Mouse (Mus musculus): ENCODE results near the gene Cldn4.
"Not testable (repeated sequence)": the region's sequence is repeated elsewhere in the genome, so short reads cannot be mapped to it uniquely, and the experiment has no call there.

The Cldn4 gene

DNA sequence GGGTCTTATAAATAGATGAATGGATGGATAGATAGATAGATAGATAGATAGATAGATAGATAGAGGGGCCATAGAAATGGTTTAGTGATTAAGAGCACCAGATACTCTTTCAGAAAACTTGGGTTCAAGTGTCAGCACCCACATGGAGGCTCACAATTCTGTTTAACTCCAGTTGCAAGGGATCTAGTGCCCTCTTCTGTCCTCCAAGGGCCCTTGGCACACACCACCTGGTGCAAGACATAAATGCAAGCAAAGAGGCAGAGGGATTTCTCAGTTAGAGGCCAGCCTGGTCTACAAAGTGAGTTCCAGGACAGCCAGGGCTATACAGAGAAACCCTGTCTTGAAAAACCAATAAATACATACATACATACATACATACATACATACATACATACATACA lies 17.9 kb upstream of the Cldn4 start:
- ATAC-seq (ENCODE audit: low TSS enrichment), result not testable (repeated sequence)

DNA sequence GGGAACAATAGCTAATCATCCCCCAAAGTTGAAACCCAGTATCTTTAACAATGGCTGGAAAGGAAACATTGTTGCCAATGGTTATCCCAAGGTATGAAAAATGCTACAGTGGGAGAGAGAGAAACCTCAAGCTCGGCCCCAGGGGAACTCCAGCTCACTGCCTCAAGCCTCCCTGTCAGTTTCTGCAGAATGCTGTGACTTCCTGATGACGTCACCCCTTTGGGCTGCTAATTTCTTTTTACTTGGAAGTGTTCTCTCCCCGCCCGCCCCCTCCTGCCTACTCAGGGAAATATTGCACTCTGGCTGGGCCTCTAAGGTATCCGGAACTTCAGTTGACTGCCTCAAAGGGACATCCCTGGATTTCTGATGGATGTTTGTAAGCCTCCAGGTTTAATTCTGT lies 16.8 kb upstream of the Cldn4 start:
- no peak for ATAC-seq (ENCODE audit: low TSS enrichment)

- ATAC-seq (ENCODE audit: low TSS enrichment), result no peak
Measured at GRCm38 (mm10) chr5:134961519-134961918, 14.8 kb upstream of the Cldn4 start.

DNA sequence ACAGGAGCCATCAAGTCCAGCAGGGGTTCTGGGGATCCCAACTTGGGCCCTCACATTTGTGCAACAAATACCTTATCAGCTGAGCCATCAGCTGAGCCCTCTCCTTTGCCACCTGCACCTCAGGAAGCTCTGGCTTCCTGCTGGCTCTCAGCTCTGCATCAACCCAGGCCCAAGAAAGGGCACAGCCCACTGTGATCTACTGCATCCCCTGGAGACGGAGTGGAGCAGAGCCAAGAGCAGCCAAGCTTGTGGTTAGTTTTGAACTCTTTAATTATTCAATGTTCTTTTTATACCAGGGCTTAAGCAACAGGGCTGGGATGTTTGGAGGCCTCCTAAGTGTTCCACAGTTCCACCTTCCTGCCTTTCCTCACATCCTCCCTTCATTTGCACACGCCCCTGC lies 13.7 kb upstream of the Cldn4 start:
- no peak for ATAC-seq (ENCODE audit: low TSS enrichment)

GRCm38 (mm10) chr5:134959114-134959513 lies 12.4 kb upstream of the Cldn4 start:
- peak; percentile 27; the same call in 1 of the 2 replicates for ATAC-seq (ENCODE audit: low TSS enrichment)

GRCm38 (mm10) chr5:134955491-134955890 lies 8.8 kb upstream of the Cldn4 start:
- no peak for ATAC-seq (ENCODE audit: low TSS enrichment)

DNA sequence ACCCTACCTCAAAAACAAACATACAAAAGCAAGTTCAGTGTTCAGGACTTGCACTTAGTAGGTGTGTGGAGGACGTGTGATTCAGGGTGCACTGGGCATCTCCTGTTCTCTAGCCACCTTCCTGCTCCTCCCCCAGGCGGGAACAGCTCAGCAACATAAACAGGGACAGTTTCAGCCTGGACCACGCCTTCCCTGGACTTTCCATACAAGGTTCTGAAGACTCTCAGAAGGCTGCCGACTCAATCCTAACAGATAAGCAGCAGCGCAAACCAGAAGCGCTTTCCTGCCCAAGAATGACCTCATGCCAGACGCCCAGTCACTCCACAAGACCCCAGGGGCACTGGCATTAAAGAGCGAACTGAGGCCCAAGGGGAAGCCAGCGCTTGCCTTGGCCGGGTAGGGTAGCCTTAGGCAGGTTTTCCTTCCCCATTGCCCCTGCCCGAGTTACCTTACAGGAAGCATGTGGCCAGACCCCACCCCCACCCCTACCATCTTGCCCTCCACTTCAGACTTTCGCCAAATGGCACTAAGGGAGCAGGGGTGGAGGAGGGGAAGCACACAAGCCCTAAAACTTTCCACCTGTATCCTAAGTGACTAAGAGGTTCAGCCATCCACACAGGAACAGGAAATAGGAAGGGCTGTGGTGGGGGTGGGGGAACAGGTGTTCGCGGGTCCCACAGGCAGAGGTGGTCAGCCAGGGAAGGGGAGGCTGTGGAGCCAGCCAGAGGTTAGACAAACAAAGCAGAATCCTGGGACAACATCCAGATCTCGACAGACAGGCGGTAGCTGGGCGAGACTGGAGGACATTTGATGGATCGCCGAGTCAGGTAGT lies 4.5 kb upstream of the Cldn4 start:
- no peak for ATAC-seq (ENCODE audit: low TSS enrichment)

DNA sequence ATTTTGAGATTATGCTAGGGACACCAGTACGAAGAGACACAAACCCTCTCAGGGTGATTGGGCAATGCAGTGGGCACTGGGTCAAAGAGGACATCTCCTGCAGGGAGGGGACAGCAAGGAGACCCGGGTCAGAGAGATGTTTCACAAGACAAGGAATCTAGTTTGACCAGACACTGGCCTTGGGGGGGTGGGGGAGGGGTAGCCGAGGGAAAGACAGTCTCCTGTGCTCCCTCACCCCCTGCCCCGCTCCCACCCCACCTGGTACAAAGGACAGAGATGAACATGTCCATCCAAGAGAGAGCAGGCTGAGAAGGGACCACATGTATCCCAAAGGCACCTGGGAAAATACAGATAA lies 1.3 kb upstream of the Cldn4 start:
- ATAC-seq (ENCODE audit: low TSS enrichment), result no peak

- ATAC-seq (ENCODE audit: low TSS enrichment), result no peak
Measured at GRCm38 (mm10) chr5:134947420-134948084, 818 bp upstream of the Cldn4 start.

DNA sequence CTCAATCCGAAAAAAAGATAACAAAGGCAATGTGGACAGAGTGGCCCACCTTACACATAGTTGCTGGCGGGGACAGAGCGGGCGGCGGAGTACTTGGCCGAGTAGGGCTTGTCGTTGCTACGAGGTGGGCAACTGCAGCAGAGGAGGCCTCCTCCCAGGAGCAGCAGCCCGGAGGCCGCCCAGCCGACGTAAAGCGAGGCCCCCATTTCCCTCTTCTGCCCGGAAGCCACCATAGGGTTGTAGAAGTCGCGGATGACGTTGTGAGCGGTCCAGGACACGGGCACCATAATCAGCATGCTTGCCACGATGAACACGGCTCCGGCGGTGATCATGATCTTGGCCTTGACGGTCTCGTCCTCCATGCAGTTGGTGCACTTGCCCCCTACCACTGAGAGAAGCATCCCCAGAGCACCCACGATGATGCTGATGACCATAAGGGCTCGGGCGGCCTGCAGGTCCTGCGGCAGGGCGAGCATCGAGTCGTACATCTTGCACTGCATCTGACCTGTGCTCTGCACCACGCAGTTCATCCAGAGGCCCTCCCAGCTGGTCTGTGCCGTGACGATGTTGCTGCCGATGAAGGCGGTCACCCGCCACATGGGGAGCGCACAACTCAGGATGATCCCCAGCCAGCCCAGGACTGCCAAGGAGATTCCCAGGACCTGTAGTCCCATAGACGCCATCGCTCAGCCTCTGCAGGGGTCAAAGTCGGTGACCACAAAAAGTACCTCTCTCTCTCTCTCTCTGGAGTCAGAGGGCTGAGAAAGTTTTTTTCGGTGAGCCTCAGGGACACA lies 474 bp downstream of the Cldn4 start:
- no peak for ATAC-seq (ENCODE audit: low TSS enrichment)

GRCm38 (mm10) chr5:134945266-134945959 lies 1.3 kb downstream of the Cldn4 start:
- no peak for ATAC-seq (ENCODE audit: low TSS enrichment)

DNA sequence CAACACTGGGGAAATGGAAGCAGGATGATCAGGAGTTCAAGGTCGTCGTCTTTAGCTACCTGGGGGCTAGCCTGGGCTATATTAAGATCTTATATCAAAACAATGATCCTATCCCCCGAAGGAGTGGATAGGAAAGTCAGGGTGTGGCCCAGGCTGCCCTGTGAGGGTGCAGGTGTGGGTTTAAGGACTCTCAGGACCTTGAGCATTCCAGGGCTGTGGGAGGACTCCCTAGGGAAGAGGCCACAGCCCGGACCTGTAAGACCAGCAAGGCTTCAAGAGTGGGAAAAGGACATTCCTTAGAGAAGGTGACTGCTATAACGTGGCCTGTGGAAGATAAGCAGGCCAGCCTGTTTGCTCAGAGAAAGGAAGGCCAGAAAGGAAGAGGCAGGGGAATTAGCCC lies 2.6 kb downstream of the Cldn4 start:
- ATAC-seq (ENCODE audit: low TSS enrichment), result no peak

- ATAC-seq (ENCODE audit: low TSS enrichment), result no peak
Measured at GRCm38 (mm10) chr5:134942740-134943139, 4.0 kb downstream of the Cldn4 start.

- no peak for ATAC-seq (ENCODE audit: low TSS enrichment)
Measured at GRCm38 (mm10) chr5:134941472-134942209, 5.1 kb downstream of the Cldn4 start.

- ATAC-seq (ENCODE audit: low TSS enrichment), result not testable (repeated sequence)
Measured at GRCm38 (mm10) chr5:134939554-134939953, 7.2 kb downstream of the Cldn4 start.

GRCm38 (mm10) chr5:134939069-134939468 lies 7.7 kb downstream of the Cldn4 start:
- ATAC-seq (ENCODE audit: low TSS enrichment), result no peak

GRCm38 (mm10) chr5:134936626-134937185 lies 10.0 kb downstream of the Cldn4 start:
- no peak for ATAC-seq (ENCODE audit: low TSS enrichment)

GRCm38 (mm10) chr5:134936051-134936450 lies 10.7 kb downstream of the Cldn4 start:
- no peak for ATAC-seq (ENCODE audit: low TSS enrichment)

DNA sequence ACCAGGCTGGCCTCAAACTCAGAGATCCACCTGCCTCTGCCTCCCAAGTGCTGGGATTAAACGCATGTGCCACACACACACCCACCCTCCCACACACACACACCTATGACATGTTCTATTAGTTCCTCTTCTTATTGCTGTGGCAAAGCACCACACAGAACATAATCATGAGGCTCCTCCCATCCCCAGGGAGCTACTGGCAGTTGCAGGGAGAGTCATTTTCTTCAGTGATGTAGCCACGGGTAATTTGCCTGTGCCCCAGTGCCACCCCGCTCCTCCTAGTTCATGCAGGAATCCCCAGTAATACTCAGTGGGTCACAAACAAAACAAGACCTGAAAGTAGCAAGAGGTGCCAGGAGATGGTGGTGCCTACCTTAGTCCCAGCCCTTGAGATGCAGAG lies 12.1 kb downstream of the Cldn4 start:
- no peak for ATAC-seq (ENCODE audit: low TSS enrichment)

GRCm38 (mm10) chr5:134933686-134934085 lies 13.0 kb downstream of the Cldn4 start:
- not testable (repeated sequence) for ATAC-seq (ENCODE audit: low TSS enrichment)

- ATAC-seq (ENCODE audit: low TSS enrichment), result no peak
Measured at GRCm38 (mm10) chr5:134933281-134933680, 13.5 kb downstream of the Cldn4 start.
